Comparison of ENCODE assay signal across 8 mouse cellular contexts in genomic region chr2:152804408-152805110, GRCm38 (mm10). TPM values are rescaled to one million over a fixed set of nuclear protein-coding genes. Genes with fewer than 3 reads are reported as not detected.
DNase-seq lines count a peak whose midpoint lies in the region; ATAC-seq and TF ChIP-seq lines count a peak whose summit lies in the region.

No protein-coding gene starts in this region.

- no peak for TF ChIP-seq CTCF in lung, embryonic 14.5 days (IDR thresholded peaks at IDR 0.05; ENCODE audit: low read depth)
- TF ChIP-seq CTCF in hindbrain, postnatal 0 days (IDR thresholded peaks at IDR 0.05; ENCODE audit: low read depth), result no peak

- 0 out of 2 replicates have a peak overlapping the region, but pooled peaks have one; percentile 10 for H3K4me2 ChIP-seq in lung, embryonic 14.5 days
- H3K4me2 ChIP-seq in hindbrain, postnatal 0 days (ENCODE audit: low read depth, low read length), result no peak overlapping the region
- H3K4me2 ChIP-seq in liver, embryonic 15.5 days, result peak overlapping the region; percentile 55

- peaks cover 12% of the 10 kb centered on the region for H3K4me1 ChIP-seq in lung, embryonic 14.5 days (ENCODE audit: insufficient read depth)
- 0 out of 2 replicates have a peak, but pooled peaks cover 8% of the 10 kb centered on the region for H3K4me1 ChIP-seq in hindbrain, postnatal 0 days (ENCODE audit: insufficient read depth, low read length)
- H3K4me1 ChIP-seq in liver, embryonic 15.5 days (replicated peaks), result peaks cover 88% of the 10 kb centered on the region

- peak; percentile 44 for DNase-seq in lung, embryonic 14.5 days
- DNase-seq in lung, postnatal 14 days, result no peak
- peak; percentile 53 for DNase-seq in hindbrain, postnatal 0 days (ENCODE audit: low spot score)
- peak; percentile 70 for DNase-seq in thymus, postnatal 0 days (ENCODE audit: low spot score)
- no peak for DNase-seq in layer of hippocampus, adult 9-11 months
- no peak for DNase-seq in frontal cortex, postnatal 10 days (ENCODE audit: low spot score in 2 of 2)

- peak; percentile 82 for ATAC-seq in lung, embryonic 14.5 days (ENCODE audit: insufficient read depth)
- ATAC-seq in common myeloid progenitor, adult 5-6 weeks (replicated peaks; ENCODE audit: low read depth, poor library complexity, severe bottlenecking), result 0 out of 2 replicates have a peak, but pooled peaks have one; percentile 29
- ATAC-seq in hindbrain, postnatal 0 days, result peak; percentile 76
- ATAC-seq in liver, embryonic 15.5 days (ENCODE audit: insufficient read depth), result peak; percentile 61

- no peak overlapping the region for H3K9ac ChIP-seq in lung, embryonic 14.5 days
- H3K9ac ChIP-seq in hindbrain, postnatal 0 days (replicated peaks; ENCODE audit: low read length), result no peak overlapping the region
- H3K9ac ChIP-seq in liver, embryonic 15.5 days, result peak overlapping the region; percentile 54

- H3K27ac ChIP-seq in lung, embryonic 14.5 days (ENCODE audit: low read depth), result peak overlapping the region; percentile 69; the same call in 1 of the 2 replicates
- H3K27ac ChIP-seq in hindbrain, postnatal 0 days, result peak overlapping the region; percentile 52
- peak overlapping the region; percentile 88 for H3K27ac ChIP-seq in liver, embryonic 15.5 days (replicated peaks)

- no peaks in the 10 kb centered on the region for H3K27me3 ChIP-seq in lung, embryonic 14.5 days (ENCODE audit: insufficient read depth, low read length)
- no peaks in the 10 kb centered on the region for H3K27me3 ChIP-seq in hindbrain, postnatal 0 days (ENCODE audit: insufficient read depth, low read length)
- H3K27me3 ChIP-seq in liver, embryonic 15.5 days, result no peaks in the 10 kb centered on the region

- peaks cover 7% of the 10 kb centered on the region; the same call in 1 of the 2 replicates for H3K36me3 ChIP-seq in lung, embryonic 14.5 days (ENCODE audit: insufficient read depth)
- H3K36me3 ChIP-seq in hindbrain, postnatal 0 days (ENCODE audit: insufficient read depth, low read length), result no peaks in the 10 kb centered on the region
- peaks cover 44% of the 10 kb centered on the region for H3K36me3 ChIP-seq in liver, embryonic 15.5 days (replicated peaks)

- no peaks in the 10 kb centered on the region for H3K9me3 ChIP-seq in lung, embryonic 14.5 days (ENCODE audit: low read depth, low read length)
- no peaks in the 10 kb centered on the region for H3K9me3 ChIP-seq in hindbrain, postnatal 0 days (ENCODE audit: low read length)
- H3K9me3 ChIP-seq in liver, embryonic 15.5 days (replicated peaks), result no peaks in the 10 kb centered on the region

- H3K4me3 ChIP-seq in lung, embryonic 14.5 days (ENCODE audit: low read depth, low read length), result no peak overlapping the region
- no peak overlapping the region for H3K4me3 ChIP-seq in hindbrain, postnatal 0 days (ENCODE audit: low read length)
- peak overlapping the region; percentile 25 for H3K4me3 ChIP-seq in liver, embryonic 15.5 days (replicated peaks)

- WGBS in lung, embryonic 14.5 days, result 9% methylated on average over 6 of the region's 6 CpGs
- 14% methylated on average over 6 of the region's 6 CpGs for WGBS in hindbrain, postnatal 0 days
- WGBS in liver, embryonic 15.5 days (ENCODE audit: insufficient replicate concordance), result 19% methylated on average over 6 of the region's 6 CpGs

RNA-seq across cellular contexts. Expression of gene Bcl2l1, which starts 27.0 kb away (rescaled TPM):
- polyA plus RNA-seq in lung, embryonic 14.5 days (2014; fragmentation: Nextera tagmentation; extraction: Ambion mirVana), result 102 and 103 TPM in 2 replicates
- 8.4 and 11.8 TPM in 2 replicates for total RNA-seq in common myeloid progenitor, adult 5-6 weeks (2017)
- total RNA-seq in hindbrain, postnatal 0 days (2014; rRNA removed), result 130 and 135 TPM in 2 replicates
- polyA plus RNA-seq in hindbrain, postnatal 0 days (2015; fragmentation: Nextera tagmentation; extraction: Ambion mirVana), result 110 and 123 TPM in 2 replicates
- polyA plus RNA-seq in liver, embryonic 15.5 days (2015; fragmentation: Nextera tagmentation; extraction: Ambion mirVana), result 209 and 237 TPM in 2 replicates
- polyA plus RNA-seq in thymus, postnatal 0 days (2015; fragmentation: Nextera tagmentation; extraction: Ambion mirVana), result 178 TPM in 2 replicates

RNA-seq across cellular contexts. Expression of gene Tpx2, which starts 43.2 kb away (rescaled TPM):
- 126 and 128 TPM in 2 replicates for polyA plus RNA-seq in lung, embryonic 14.5 days (2014; fragmentation: Nextera tagmentation; extraction: Ambion mirVana)
- 98.6 and 104 TPM in 2 replicates for total RNA-seq in common myeloid progenitor, adult 5-6 weeks (2017)
- 8.1 and 15.6 TPM in 2 replicates for total RNA-seq in hindbrain, postnatal 0 days (2014; rRNA removed)
- polyA plus RNA-seq in hindbrain, postnatal 0 days (2015; fragmentation: Nextera tagmentation; extraction: Ambion mirVana), result 14.3 and 21.0 TPM in 2 replicates
- 52.8 and 59.4 TPM in 2 replicates for polyA plus RNA-seq in liver, embryonic 15.5 days (2015; fragmentation: Nextera tagmentation; extraction: Ambion mirVana)
- polyA plus RNA-seq in thymus, postnatal 0 days (2015; fragmentation: Nextera tagmentation; extraction: Ambion mirVana), result 72.5 and 81.3 TPM in 2 replicates

RNA-seq across cellular contexts. Expression of gene Cox4i2, which starts 50.6 kb away (rescaled TPM):
- 51.4 and 59.6 TPM in 2 replicates for polyA plus RNA-seq in lung, embryonic 14.5 days (2014; fragmentation: Nextera tagmentation; extraction: Ambion mirVana)
- 2.7 and 3.7 TPM in 2 replicates for total RNA-seq in common myeloid progenitor, adult 5-6 weeks (2017)
- 2.1 and 7.1 TPM in 2 replicates for total RNA-seq in hindbrain, postnatal 0 days (2014; rRNA removed)
- 4.8 and 6.1 TPM in 2 replicates for polyA plus RNA-seq in hindbrain, postnatal 0 days (2015; fragmentation: Nextera tagmentation; extraction: Ambion mirVana)
- polyA plus RNA-seq in liver, embryonic 15.5 days (2015; fragmentation: Nextera tagmentation; extraction: Ambion mirVana), result 1.0 and 1.1 TPM in 2 replicates
- polyA plus RNA-seq in thymus, postnatal 0 days (2015; fragmentation: Nextera tagmentation; extraction: Ambion mirVana), result 5.6 and 6.5 TPM in 2 replicates

Comparison
In these comparisons a context has a peak if more than half of its experiments do, and no peak if none do; other contexts are left out.
1. DNase-seq: peak in lung, embryonic 14.5 days (single experiment), hindbrain, postnatal 0 days (single experiment) and thymus, postnatal 0 days (single experiment); none in lung, postnatal 14 days (single experiment), layer of hippocampus, adult 9-11 months (single experiment) and frontal cortex, postnatal 10 days (0 of 2).
2. ATAC-seq: peak in every context shown above with its lines; median percentile 82 in lung, embryonic 14.5 days; 76 in hindbrain, postnatal 0 days; 61 in liver, embryonic 15.5 days; 29 in common myeloid progenitor, adult 5-6 weeks.
3. Peak in every context shown above with its lines, with median percentiles within 50 percentile points of each other: H3K27ac ChIP-seq.